Mouse (Mus musculus): ENCODE measurements around the gene Gfi1b.
A peak's percentile ranks its signal among the peaks of the same experiment; 100 is the strongest.

Gfi1b gene

GRCm38 (mm10) chr2:28598692-28599568 lies 22.9 kb downstream of the Gfi1b start:
- DNase-seq (ENCODE audit: low spot score in 2 of 2) = no peak

GRCm38 (mm10) chr2:28597733-28598547 lies 23.8 kb downstream of the Gfi1b start:
- DNase-seq (ENCODE audit: low spot score in 2 of 2) = no peak

- no peak for DNase-seq (ENCODE audit: low spot score in 2 of 2)
Observed at GRCm38 (mm10) chr2:28596998-28597397, 24.8 kb downstream of the Gfi1b start.

- DNase-seq (ENCODE audit: low spot score in 2 of 2) = no peak
Observed at GRCm38 (mm10) chr2:28596021-28596420, 25.8 kb downstream of the Gfi1b start.

GRCm38 (mm10) chr2:28592809-28593208 lies 29.0 kb downstream of the Gfi1b start:
- DNase-seq (ENCODE audit: low spot score in 2 of 2) = peak in 1 of 2 experiments; percentile 34

GRCm38 (mm10) chr2:28591479-28591878 lies 30.3 kb downstream of the Gfi1b start:
- no peak for DNase-seq (ENCODE audit: low spot score in 2 of 2)

GRCm38 (mm10) chr2:28588574-28588973 lies 33.2 kb downstream of the Gfi1b start:
- no peak for DNase-seq (ENCODE audit: low spot score in 2 of 2)

- DNase-seq (ENCODE audit: low spot score in 2 of 2) = no peak
Observed at GRCm38 (mm10) chr2:28585730-28586129, 36.1 kb downstream of the Gfi1b start.

- DNase-seq (ENCODE audit: low spot score in 2 of 2) = peak in 1 of 2 experiments; percentile 72
Observed at GRCm38 (mm10) chr2:28585043-28585571, 36.7 kb downstream of the Gfi1b start.

GRCm38 (mm10) chr2:28583651-28584050 lies 38.1 kb downstream of the Gfi1b start, which contains the start of gene Gtf3c5:
Gene Gtf3c5 (minus strand): TSS chr2:28583751.
- no peak for DNase-seq (ENCODE audit: low spot score in 2 of 2)

- peak; percentile 81 to 86 for DNase-seq (ENCODE audit: low spot score in 2 of 2)
Observed at GRCm38 (mm10) chr2:28582647-28583353, 39.0 kb downstream of the Gfi1b start.

- DNase-seq (ENCODE audit: low spot score in 2 of 2) = no peak
Observed at GRCm38 (mm10) chr2:28578003-28578402, 43.8 kb downstream of the Gfi1b start.

GRCm38 (mm10) chr2:28576815-28577214 lies 45.0 kb downstream of the Gfi1b start:
- DNase-seq (ENCODE audit: low spot score in 2 of 2) = no peak

- DNase-seq (ENCODE audit: low spot score in 2 of 2) = no peak
Observed at GRCm38 (mm10) chr2:28575341-28575740, 46.4 kb downstream of the Gfi1b start.

GRCm38 (mm10) chr2:28569903-28570302 lies 51.9 kb downstream of the Gfi1b start:
- DNase-seq (ENCODE audit: low spot score in 2 of 2) = no peak

- DNase-seq (ENCODE audit: low spot score in 2 of 2) = no peak
Observed at GRCm38 (mm10) chr2:28566545-28566944, 55.2 kb downstream of the Gfi1b start.

GRCm38 (mm10) chr2:28564380-28564779 lies 57.4 kb downstream of the Gfi1b start:
- no peak for DNase-seq (ENCODE audit: low spot score in 2 of 2)

- DNase-seq (ENCODE audit: low spot score in 2 of 2) = no peak
Observed at GRCm38 (mm10) chr2:28563830-28564229, 58.0 kb downstream of the Gfi1b start.

- DNase-seq (ENCODE audit: low spot score in 2 of 2) = no peak
Observed at GRCm38 (mm10) chr2:28563303-28563702, 58.5 kb downstream of the Gfi1b start, which contains the start of gene Cel. Gene Cel (minus strand): TSS chr2:28563403.
